Mouse (Mus musculus) spleen, adult 2 months (tissue): Measurements from ENCODE around the gene Olfr1502.

ENCODE experiments used
- CTCF ChIP-seq: fragments of 200-500 bp; IDR thresholded peaks from 2 replicates; pipeline ENCODE4 v1.5.1; 2011; ENCODE audit warnings: mild to moderate bottlenecking, inconsistent platforms; ENCODE audit not compliant: insufficient read depth, insufficient read length, insufficient replicate concordance; ENCODE audit errors: extremely low read depth
- POLR2A ChIP-seq: fragments of 200-500 bp; IDR thresholded peaks from 2 replicates; pipeline ENCODE4 v1.6.1; 2011; ENCODE audit warnings: low read depth, low read length, inconsistent platforms

DNA sequence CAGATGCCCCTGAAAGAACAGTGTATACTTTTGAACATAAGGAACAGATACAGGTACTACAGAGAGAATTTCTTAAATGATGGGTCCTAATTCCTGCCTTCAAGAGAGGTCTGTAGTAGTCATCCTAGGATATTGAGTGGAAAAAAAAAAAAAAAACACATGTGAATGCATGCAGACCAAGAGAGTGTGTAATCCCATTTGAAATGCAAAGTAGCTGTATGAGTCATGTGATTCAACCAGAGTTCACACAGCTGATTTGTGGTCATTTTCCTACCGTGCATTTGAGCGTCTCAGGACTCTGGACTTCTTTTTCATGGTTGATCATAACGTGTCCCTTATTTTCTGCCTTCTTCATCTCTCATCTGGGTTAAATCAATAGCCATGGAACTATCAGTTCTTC is 33.1 kb upstream of the Olfr1502 start:
- TF ChIP-seq CTCF, result no peak
- no peak for TF ChIP-seq POLR2A
